Mouse (Mus musculus) hindbrain, embryonic 13.5 days (tissue): Measurements from ENCODE around the gene D230025D16Rik. TPM values are rescaled to one million over a fixed set of nuclear protein-coding genes. Genes with fewer than 3 reads are reported as not detected.
"Not testable (repeated sequence)": the region's sequence is repeated elsewhere in the genome, so short reads cannot be mapped to it uniquely, and the experiment has no call there.

Experiments
- ATAC-seq: fragments of 200-750 bp; cut with Nextera tagmentation; 2 replicates; pipeline ENCODE4 v1.8.0; 2017; ENCODE audit warnings: moderate TSS enrichment; ENCODE audit not compliant: low FRiP score
- H3K27ac ChIP-seq: fragments of 300-500 bp; sonication (generic); 2 replicates; pipeline ENCODE4 v1.5.1; 2015; ENCODE audit warnings: inconsistent platforms, mild to moderate bottlenecking, moderate library complexity
- H3K27me3 ChIP-seq: fragments of 300-500 bp; sonication (generic); 2 replicates; pipeline ENCODE4 v1.6.1; 2015; ENCODE audit warnings: mild to moderate bottlenecking, inconsistent platforms
- H3K36me3 ChIP-seq: fragments of 300-500 bp; sonication (generic); 2 replicates; pipeline ENCODE4 v1.6.1; 2015; ENCODE audit warnings: mild to moderate bottlenecking, inconsistent platforms
- H3K4me1 ChIP-seq: fragments of 300-500 bp; sonication (generic); replicated peaks from 2 replicates; pipeline ENCODE4 v1.6.1; 2015; ENCODE audit warnings: inconsistent platforms
- H3K4me2 ChIP-seq: fragments of 300-500 bp; sonication (generic); 2 replicates; pipeline ENCODE4 v1.6.1; 2015; ENCODE audit warnings: inconsistent platforms, mild to moderate bottlenecking, moderate library complexity
- H3K4me3 ChIP-seq: fragments of 300-500 bp; sonication (generic); 2 replicates; pipeline ENCODE4 v1.5.1; 2015; ENCODE audit warnings: mild to moderate bottlenecking, inconsistent platforms
- H3K9ac ChIP-seq: fragments of 300-500 bp; sonication (generic); 2 replicates; pipeline ENCODE4 v1.6.1; 2015; ENCODE audit warnings: mild to moderate bottlenecking, inconsistent platforms
- H3K9me3 ChIP-seq: fragments of 300-500 bp; sonication (generic); 2 replicates; pipeline ENCODE4 v1.6.1; 2016; ENCODE audit warnings: inconsistent platforms
- WGBS: fragments of 180-500 bp; shearing (Covaris S2); methylation state at CpG from one replicate; pipeline ENCODE4 v1.1.7; 2015; 5-methylcytosine and 5-hydroxymethylcytosine counted together
- polyA plus RNA-seq: library from polyadenylated mRNA; unstranded; fragments of >200 nt; fragmentation: Nextera tagmentation; extraction: Ambion mirVana; gene quantifications from 2 replicates; pipeline ENCODE4 v1.2.1, GENCODE M21; 2015

The D230025D16Rik gene
- polyA plus RNA-seq, 1 experiment from 2014 or later, result 29.5 TPM

GRCm38 (mm10) chr8:105290554-105291314 is 65.8 kb downstream of the D230025D16Rik start:
- H3K9ac ChIP-seq, result peak overlapping the region; percentile 69
- no peak overlapping the region for H3K27ac ChIP-seq
- 7% methylated on average over 31 of the region's 31 CpGs for WGBS

GRCm38 (mm10) chr8:105291364-105291763 is 66.4 kb downstream of the D230025D16Rik start:
- 89% methylated on average over 8 of the region's 8 CpGs for WGBS
- peaks cover 26% of the 10 kb centered on the region for H3K27me3 ChIP-seq
- H3K9me3 ChIP-seq, ATAC-seq, H3K9ac ChIP-seq, H3K4me2 ChIP-seq, H3K36me3 ChIP-seq, H3K27ac ChIP-seq: not testable (repeated sequence)
- H3K4me3 ChIP-seq, result 0 out of 2 replicates have a peak overlapping the region, but pooled peaks have one; percentile 55
- H3K4me1 ChIP-seq, result peaks cover 42% of the 10 kb centered on the region

More at GRCm38 (mm10) chr8:105290554-105291314, 65.8 kb downstream of the D230025D16Rik start:
- H3K27me3 ChIP-seq, result peaks cover 26% of the 10 kb centered on the region
- H3K9me3 ChIP-seq, result no peaks in the 10 kb centered on the region
- peaks cover 3% of the 10 kb centered on the region for H3K36me3 ChIP-seq
- peaks cover 48% of the 10 kb centered on the region for H3K4me1 ChIP-seq
- H3K4me2 ChIP-seq, result peak overlapping the region; percentile 82
- no peak for ATAC-seq
- peak overlapping the region; percentile 55 for H3K4me3 ChIP-seq

GRCm38 (mm10) chr8:105291802-105292201 is 66.9 kb downstream of the D230025D16Rik start:
- not testable (repeated sequence) for ATAC-seq, H3K9me3 ChIP-seq, H3K9ac ChIP-seq, H3K4me3 ChIP-seq, H3K36me3 ChIP-seq, H3K4me2 ChIP-seq, H3K27ac ChIP-seq
- Histone ChIP-seq H3K4me1 (peaks cover 40% of the 10 kb centered on the region), H3K27me3 (peaks cover 26% of the 10 kb centered on the region)
- WGBS, result 75% methylated on average over 3 of the region's 3 CpGs

- Histone ChIP-seq H3K36me3 (no peaks in the 10 kb centered on the region), H3K4me1 (peaks cover 38% of the 10 kb centered on the region), H3K27me3 (peaks cover 26% of the 10 kb centered on the region), H3K27ac (no peak overlapping the region), H3K4me3 (no peak overlapping the region), H3K9me3 (no peaks in the 10 kb centered on the region), H3K9ac (no peak overlapping the region), H3K4me2 (no peak overlapping the region)
- 79% methylated on average over 7 of the region's 7 CpGs for WGBS
- no peak for ATAC-seq
Measured at GRCm38 (mm10) chr8:105292471-105292870, 67.5 kb downstream of the D230025D16Rik start.

GRCm38 (mm10) chr8:105293405-105293804 is 68.5 kb downstream of the D230025D16Rik start:
- no peaks in the 10 kb centered on the region for H3K9me3 ChIP-seq
- no peak for ATAC-seq
- peaks cover 35% of the 10 kb centered on the region for H3K4me1 ChIP-seq
- peaks cover 26% of the 10 kb centered on the region for H3K27me3 ChIP-seq
- no peak overlapping the region for H3K4me3 ChIP-seq
- H3K36me3 ChIP-seq, result no peaks in the 10 kb centered on the region
- no peak overlapping the region for H3K27ac ChIP-seq
- H3K4me2 ChIP-seq, result no peak overlapping the region
- H3K9ac ChIP-seq, result no peak overlapping the region; the same call in 1 of the 2 replicates
- WGBS, result 65% methylated on average over 19 of the region's 19 CpGs

GRCm38 (mm10) chr8:105294776-105295175 is 69.8 kb downstream of the D230025D16Rik start:
- Histone ChIP-seq H3K36me3 (peaks cover 9% of the 10 kb centered on the region), H3K27ac (no peak overlapping the region), H3K4me2 (0 out of 2 replicates have a peak overlapping the region, but pooled peaks have one; percentile 21), H3K27me3 (peaks cover 26% of the 10 kb centered on the region), H3K9me3 (no peaks in the 10 kb centered on the region), H3K9ac (no peak overlapping the region), H3K4me1 (peaks cover 42% of the 10 kb centered on the region), H3K4me3 (peak overlapping the region; percentile 5; the same call in 1 of the 2 replicates)
- no peak for ATAC-seq
- WGBS, result 74% methylated on average over 9 of the region's 9 CpGs

GRCm38 (mm10) chr8:105295256-105295655 is 70.3 kb downstream of the D230025D16Rik start:
- 73% methylated on average over 11 of the region's 11 CpGs for WGBS
- H3K9me3 ChIP-seq, result no peaks in the 10 kb centered on the region
- H3K36me3 ChIP-seq, result peaks cover 14% of the 10 kb centered on the region
- peak overlapping the region; percentile 8; the same call in 1 of the 2 replicates for H3K4me3 ChIP-seq
- no peak for ATAC-seq
- peaks cover 40% of the 10 kb centered on the region for H3K4me1 ChIP-seq
- no peak overlapping the region for H3K27ac ChIP-seq
- 0 out of 2 replicates have a peak overlapping the region, but pooled peaks have one; percentile 21 for H3K4me2 ChIP-seq
- H3K27me3 ChIP-seq, result peaks cover 25% of the 10 kb centered on the region
- H3K9ac ChIP-seq, result no peak overlapping the region

- Histone ChIP-seq H3K4me3 (peak within 1 kb of the TSS; percentile 100), H3K4me2 (peak within 1 kb of the TSS; percentile 99), H3K9me3 (no peaks in the 10 kb centered on the region), H3K36me3 (peaks cover 22% of the 10 kb centered on the region), H3K4me1 (peaks cover 32% of the 10 kb centered on the region), H3K27ac (no peak within 1 kb of the TSS), H3K27me3 (peaks cover 19% of the 10 kb centered on the region), H3K9ac (0 out of 2 replicates have a peak within 1 kb of the TSS, but pooled peaks have one; percentile 98)
- no peak for ATAC-seq
- WGBS, result 61% methylated on average over 11 of the region's 11 CpGs
Measured at GRCm38 (mm10) chr8:105295895-105296573, 71.1 kb downstream of the D230025D16Rik start, which contains the start of gene Exoc3l. Gene Exoc3l, minus strand, starts transcription at chr8:105296101.

- WGBS, result under 1% methylated on average over 58 of the region's 58 CpGs
- Histone ChIP-seq H3K27me3 (peaks cover 12% of the 10 kb centered on the region), H3K27ac (peak within 1 kb of the TSS; percentile 76), H3K9me3 (no peaks in the 10 kb centered on the region), H3K4me2 (peak within 1 kb of the TSS; percentile 99), H3K36me3 (peaks cover 38% of the 10 kb centered on the region), H3K4me1 (peaks cover 30% of the 10 kb centered on the region), H3K9ac (peak within 1 kb of the TSS; percentile 98), H3K4me3 (peak within 1 kb of the TSS; percentile 100)
- peak; percentile 86 for ATAC-seq
Measured at GRCm38 (mm10) chr8:105297511-105298192, 72.7 kb downstream of the D230025D16Rik start, which contains the start of gene E2f4. Gene E2f4, plus strand, starts transcription at chr8:105297663.

GRCm38 (mm10) chr8:105298351-105299252 is 73.7 kb downstream of the D230025D16Rik start:
- WGBS, result 59% methylated on average over 18 of the region's 18 CpGs
- Histone ChIP-seq H3K27ac (no peak overlapping the region), H3K4me3 (peak overlapping the region; percentile 100), H3K9ac (peak overlapping the region; percentile 98), H3K4me1 (peaks cover 30% of the 10 kb centered on the region), H3K9me3 (no peaks in the 10 kb centered on the region), H3K27me3 (peaks cover 6% of the 10 kb centered on the region; the same call in 1 of the 2 replicates), H3K36me3 (peaks cover 46% of the 10 kb centered on the region), H3K4me2 (peak overlapping the region; percentile 99)
- no peak for ATAC-seq

- ATAC-seq, result no peak
- Histone ChIP-seq H3K27me3 (peaks cover 6% of the 10 kb centered on the region; the same call in 1 of the 2 replicates), H3K27ac (no peak overlapping the region), H3K4me2 (no peak overlapping the region), H3K9me3 (no peaks in the 10 kb centered on the region), H3K4me3 (no peak overlapping the region), H3K9ac (no peak overlapping the region), H3K36me3 (peaks cover 59% of the 10 kb centered on the region), H3K4me1 (peaks cover 40% of the 10 kb centered on the region)
- 97% methylated on average over 8 of the region's 8 CpGs for WGBS
Measured at GRCm38 (mm10) chr8:105299962-105300361, 75.0 kb downstream of the D230025D16Rik start.
